Mouse (Mus musculus) erythroblast, embryonic 14.5 days (primary cell): ENCODE results near the gene Msi2.

Experiments used
- GATA1 ChIP-seq: IDR thresholded peaks from 2 replicates; pipeline ENCODE4 v1.6.1; 2012; ENCODE audit warnings: low read length, inconsistent platforms, mixed read lengths
- TAL1 ChIP-seq: IDR thresholded peaks from 3 replicates; pipeline ENCODE4 v1.6.1; 2012; ENCODE audit warnings: low read length, inconsistent platforms, mixed read lengths

DNA sequence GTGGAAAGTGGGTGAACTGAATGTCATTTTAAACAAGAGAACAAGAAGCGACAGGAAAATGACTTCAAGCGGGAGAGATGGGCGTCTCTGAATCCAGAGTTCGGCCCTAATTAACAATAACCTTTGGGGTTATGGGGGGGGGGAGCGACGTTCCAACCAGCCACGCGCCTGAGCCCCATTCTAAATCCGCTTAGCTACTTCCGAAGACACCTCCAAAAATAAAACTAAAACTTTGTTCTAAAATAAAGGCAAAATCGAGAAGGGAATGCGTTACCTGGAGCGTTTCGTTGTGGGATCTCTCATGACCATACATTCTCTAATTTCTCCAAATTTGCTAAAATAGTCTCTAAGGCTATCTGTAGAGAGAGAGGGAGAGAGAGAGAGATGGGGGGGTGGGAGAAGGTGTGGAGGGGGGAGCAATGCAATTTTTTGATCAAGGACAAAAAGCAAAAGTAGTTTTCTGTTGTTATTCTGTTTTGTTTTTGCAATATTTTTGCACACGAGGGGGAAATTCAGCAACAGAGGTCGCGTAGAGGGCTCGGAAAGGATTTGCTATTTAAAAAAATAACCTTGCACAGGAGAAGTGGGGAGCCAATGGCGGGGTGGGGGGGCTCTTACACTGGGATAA, 1.2 kb downstream of the Msi2 start:
- TF ChIP-seq GATA1 = no peak
- TF ChIP-seq TAL1 = no peak
